Mouse (Mus musculus): ENCODE measurements around the gene Eif2ak4. TPM values are rescaled to one million over a fixed set of nuclear protein-coding genes. Genes with fewer than 3 reads are reported as not detected.

Eif2ak4 gene
- polyA plus RNA-seq, 1 experiment from 2014 or later, result 14.7 TPM

GRCm38 (mm10) chr2:118415601-118416355 lies 27.4 kb downstream of the Eif2ak4 start:
- Histone ChIP-seq H3K9ac (ENCODE audit: low read depth, low read length) (no peak overlapping the region), H3K36me3 (ENCODE audit: control insufficient read depth, insufficient read depth, low read length) (peaks cover 48% of the 10 kb centered on the region), H3K4me1 (ENCODE audit: control insufficient read depth, insufficient read depth, low read length) (no peaks in the 10 kb centered on the region), H3K4me2 (replicated peaks; ENCODE audit: low read depth, low read length) (no peak overlapping the region), H3K27me3 (ENCODE audit: control insufficient read depth, insufficient read depth, low read length) (no peaks in the 10 kb centered on the region), H3K4me3 (ENCODE audit: low read length) (no peak overlapping the region), H3K9me3 (ENCODE audit: control insufficient read depth, low read length) (no peaks in the 10 kb centered on the region), H3K27ac (ENCODE audit: low read depth, low read length) (no peak overlapping the region)
- WGBS, result 92% methylated on average over 6 of the region's 6 CpGs
- ATAC-seq (ENCODE audit: low FRiP score, low TSS enrichment), result no peak

GRCm38 (mm10) chr2:118418076-118418475 lies 29.7 kb downstream of the Eif2ak4 start:
- Histone ChIP-seq H3K4me2 (replicated peaks; ENCODE audit: low read depth, low read length) (no peak overlapping the region), H3K27ac (ENCODE audit: low read depth, low read length) (no peak overlapping the region), H3K9ac (ENCODE audit: low read depth, low read length) (no peak overlapping the region), H3K4me1 (ENCODE audit: control insufficient read depth, insufficient read depth, low read length) (no peaks in the 10 kb centered on the region), H3K4me3 (ENCODE audit: low read length) (no peak overlapping the region), H3K27me3 (ENCODE audit: control insufficient read depth, insufficient read depth, low read length) (no peaks in the 10 kb centered on the region), H3K36me3 (ENCODE audit: control insufficient read depth, insufficient read depth, low read length) (peaks cover 50% of the 10 kb centered on the region), H3K9me3 (ENCODE audit: control insufficient read depth, low read length) (no peaks in the 10 kb centered on the region)
- WGBS, result 89% methylated on average over 4 of the region's 4 CpGs
- ATAC-seq (ENCODE audit: low FRiP score, low TSS enrichment), result no peak

- H3K4me1 ChIP-seq (ENCODE audit: control insufficient read depth, insufficient read depth, low read length), result no peaks in the 10 kb centered on the region
- H3K27me3 ChIP-seq (ENCODE audit: control insufficient read depth, insufficient read depth, low read length), result no peaks in the 10 kb centered on the region
- peaks cover 37% of the 10 kb centered on the region for H3K36me3 ChIP-seq (ENCODE audit: control insufficient read depth, insufficient read depth, low read length)
- no peaks in the 10 kb centered on the region for H3K9me3 ChIP-seq (ENCODE audit: control insufficient read depth, low read length)
- no peak for ATAC-seq (ENCODE audit: low FRiP score, low TSS enrichment)
- H3K27ac ChIP-seq (ENCODE audit: low read depth, low read length), result no peak overlapping the region
- H3K9ac ChIP-seq (ENCODE audit: low read depth, low read length), result no peak overlapping the region
- H3K4me2 ChIP-seq (replicated peaks; ENCODE audit: low read depth, low read length), result no peak overlapping the region
- WGBS, result 87% methylated on average over 15 of the region's 15 CpGs
- no peak overlapping the region for H3K4me3 ChIP-seq (ENCODE audit: low read length)
These were observed 33.5 kb downstream of the Eif2ak4 start for GRCm38 (mm10) chr2:118421951-118422350.

- Histone ChIP-seq H3K4me3 (ENCODE audit: low read length) (no peak overlapping the region), H3K9me3 (ENCODE audit: control insufficient read depth, low read length) (no peaks in the 10 kb centered on the region), H3K9ac (ENCODE audit: low read depth, low read length) (no peak overlapping the region), H3K27ac (ENCODE audit: low read depth, low read length) (no peak overlapping the region), H3K4me2 (replicated peaks; ENCODE audit: low read depth, low read length) (no peak overlapping the region), H3K27me3 (ENCODE audit: control insufficient read depth, insufficient read depth, low read length) (no peaks in the 10 kb centered on the region), H3K36me3 (ENCODE audit: control insufficient read depth, insufficient read depth, low read length) (peaks cover 36% of the 10 kb centered on the region), H3K4me1 (ENCODE audit: control insufficient read depth, insufficient read depth, low read length) (no peaks in the 10 kb centered on the region)
- no peak for ATAC-seq (ENCODE audit: low FRiP score, low TSS enrichment)
- WGBS, result 57% methylated on average over 8 of the region's 8 CpGs
These were observed 34.0 kb downstream of the Eif2ak4 start for GRCm38 (mm10) chr2:118422385-118422784.

- 98% methylated on average over 6 of the region's 6 CpGs for WGBS
- ATAC-seq (ENCODE audit: low FRiP score, low TSS enrichment), result no peak
- peaks cover 48% of the 10 kb centered on the region for H3K36me3 ChIP-seq (ENCODE audit: control insufficient read depth, insufficient read depth, low read length)
These were observed 39.9 kb downstream of the Eif2ak4 start for GRCm38 (mm10) chr2:118428296-118428695.

GRCm38 (mm10) chr2:118429297-118429696 lies 40.9 kb downstream of the Eif2ak4 start:
- H3K36me3 ChIP-seq (ENCODE audit: control insufficient read depth, insufficient read depth, low read length), result peaks cover 58% of the 10 kb centered on the region

More at GRCm38 (mm10) chr2:118428296-118428695, 39.9 kb downstream of the Eif2ak4 start:
- Histone ChIP-seq H3K4me3 (ENCODE audit: low read length) (no peak overlapping the region), H3K9me3 (ENCODE audit: control insufficient read depth, low read length) (no peaks in the 10 kb centered on the region), H3K4me2 (replicated peaks; ENCODE audit: low read depth, low read length) (no peak overlapping the region), H3K27me3 (ENCODE audit: control insufficient read depth, insufficient read depth, low read length) (no peaks in the 10 kb centered on the region), H3K27ac (ENCODE audit: low read depth, low read length) (no peak overlapping the region), H3K9ac (ENCODE audit: low read depth, low read length) (no peak overlapping the region), H3K4me1 (ENCODE audit: control insufficient read depth, insufficient read depth, low read length) (no peaks in the 10 kb centered on the region)

GRCm38 (mm10) chr2:118430630-118431029 lies 42.2 kb downstream of the Eif2ak4 start:
- WGBS, result 84% methylated on average over 16 of the region's 16 CpGs
- no peak overlapping the region for H3K9ac ChIP-seq (ENCODE audit: low read depth, low read length)
- H3K4me3 ChIP-seq (ENCODE audit: low read length), result no peak overlapping the region
- no peak for ATAC-seq (ENCODE audit: low FRiP score, low TSS enrichment)
- no peaks in the 10 kb centered on the region for H3K4me1 ChIP-seq (ENCODE audit: control insufficient read depth, insufficient read depth, low read length)
- H3K4me2 ChIP-seq (replicated peaks; ENCODE audit: low read depth, low read length), result no peak overlapping the region
- H3K9me3 ChIP-seq (ENCODE audit: control insufficient read depth, low read length), result no peaks in the 10 kb centered on the region
- no peak overlapping the region for H3K27ac ChIP-seq (ENCODE audit: low read depth, low read length)
- peaks cover 68% of the 10 kb centered on the region for H3K36me3 ChIP-seq (ENCODE audit: control insufficient read depth, insufficient read depth, low read length)
- no peaks in the 10 kb centered on the region for H3K27me3 ChIP-seq (ENCODE audit: control insufficient read depth, insufficient read depth, low read length)

More at GRCm38 (mm10) chr2:118429297-118429696, 40.9 kb downstream of the Eif2ak4 start:
- no peak overlapping the region for H3K9ac ChIP-seq (ENCODE audit: low read depth, low read length)
- no peak for ATAC-seq (ENCODE audit: low FRiP score, low TSS enrichment)
- no peaks in the 10 kb centered on the region for H3K4me1 ChIP-seq (ENCODE audit: control insufficient read depth, insufficient read depth, low read length)
- no peak overlapping the region for H3K27ac ChIP-seq (ENCODE audit: low read depth, low read length)
- 84% methylated on average over 9 of the region's 9 CpGs for WGBS
- no peak overlapping the region for H3K4me2 ChIP-seq (replicated peaks; ENCODE audit: low read depth, low read length)
- no peaks in the 10 kb centered on the region for H3K9me3 ChIP-seq (ENCODE audit: control insufficient read depth, low read length)
- H3K4me3 ChIP-seq (ENCODE audit: low read length), result no peak overlapping the region
- H3K27me3 ChIP-seq (ENCODE audit: control insufficient read depth, insufficient read depth, low read length), result no peaks in the 10 kb centered on the region

GRCm38 (mm10) chr2:118431589-118431988 lies 43.2 kb downstream of the Eif2ak4 start:
- Histone ChIP-seq H3K4me1 (ENCODE audit: control insufficient read depth, insufficient read depth, low read length) (no peaks in the 10 kb centered on the region), H3K4me2 (replicated peaks; ENCODE audit: low read depth, low read length) (no peak overlapping the region), H3K9ac (ENCODE audit: low read depth, low read length) (no peak overlapping the region), H3K27me3 (ENCODE audit: control insufficient read depth, insufficient read depth, low read length) (no peaks in the 10 kb centered on the region), H3K27ac (ENCODE audit: low read depth, low read length) (no peak overlapping the region), H3K36me3 (ENCODE audit: control insufficient read depth, insufficient read depth, low read length) (peaks cover 75% of the 10 kb centered on the region), H3K4me3 (ENCODE audit: low read length) (no peak overlapping the region), H3K9me3 (ENCODE audit: control insufficient read depth, low read length) (no peaks in the 10 kb centered on the region)
- no peak for ATAC-seq (ENCODE audit: low FRiP score, low TSS enrichment)
- WGBS, result 73% methylated on average over 5 of the region's 5 CpGs

- Histone ChIP-seq H3K9me3 (ENCODE audit: control insufficient read depth, low read length) (no peaks in the 10 kb centered on the region), H3K4me1 (ENCODE audit: control insufficient read depth, insufficient read depth, low read length) (no peaks in the 10 kb centered on the region), H3K36me3 (ENCODE audit: control insufficient read depth, insufficient read depth, low read length) (peaks cover 41% of the 10 kb centered on the region), H3K4me2 (replicated peaks; ENCODE audit: low read depth, low read length) (no peak overlapping the region), H3K4me3 (ENCODE audit: low read length) (no peak overlapping the region), H3K9ac (ENCODE audit: low read depth, low read length) (no peak overlapping the region), H3K27me3 (ENCODE audit: control insufficient read depth, insufficient read depth, low read length) (no peaks in the 10 kb centered on the region), H3K27ac (ENCODE audit: low read depth, low read length) (no peak overlapping the region)
- no peak for ATAC-seq (ENCODE audit: low FRiP score, low TSS enrichment)
- WGBS, result 86% methylated on average over 5 of the region's 5 CpGs
These were observed 53.8 kb downstream of the Eif2ak4 start for GRCm38 (mm10) chr2:118442172-118442571.
